Mouse (Mus musculus) liver, adult 2 months (tissue): ENCODE results near the gene Bptf.

Experiments used
- CTCF ChIP-seq: fragments of 200-500 bp; IDR thresholded peaks from 2 replicates; pipeline ENCODE4 v1.5.1; 2011; ENCODE audit warnings: low read depth, low read length, control low read depth
- POLR2A ChIP-seq: fragments of 200-500 bp; IDR thresholded peaks from 2 replicates; pipeline ENCODE4 v1.6.1; 2011; ENCODE audit warnings: low read length, control low read depth; ENCODE audit not compliant: insufficient read depth; ENCODE audit errors: extremely low read depth

DNA sequence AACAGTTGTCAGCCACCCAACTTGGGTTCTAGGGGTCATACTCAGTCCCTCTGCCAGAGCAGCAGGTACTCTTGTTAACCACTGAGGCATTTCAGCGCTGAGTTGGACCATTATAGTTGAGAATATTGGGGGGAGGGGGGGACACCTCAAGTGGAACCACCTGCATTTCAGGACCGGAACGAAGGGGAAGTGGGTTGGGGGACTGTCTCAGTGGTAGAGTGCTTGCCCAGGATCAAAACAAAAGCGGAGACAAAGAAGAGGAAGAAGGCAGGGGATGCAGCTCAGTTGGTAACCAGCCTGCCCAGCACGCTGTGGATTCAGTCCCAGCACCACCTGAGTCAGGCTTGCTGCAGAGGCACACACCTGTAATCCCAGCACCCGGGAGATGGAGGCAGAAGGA lies 8.8 kb upstream of the Bptf start:
- TF ChIP-seq CTCF (no peak), POLR2A (no peak)
